Mouse (Mus musculus) heart, postnatal 4 days (tissue): ENCODE measurements at regions not wholly inside any gene's neighbourhood (a gene's known extent, or its start where the extent isn't known, plus 50 kb on each side); places are given as distances from the start of the nearest gene placed in this dataset.

Experiments
- DNase-seq: peaks from one replicate; pipeline ENCODE4 v3.0.0; 2021

DNA sequence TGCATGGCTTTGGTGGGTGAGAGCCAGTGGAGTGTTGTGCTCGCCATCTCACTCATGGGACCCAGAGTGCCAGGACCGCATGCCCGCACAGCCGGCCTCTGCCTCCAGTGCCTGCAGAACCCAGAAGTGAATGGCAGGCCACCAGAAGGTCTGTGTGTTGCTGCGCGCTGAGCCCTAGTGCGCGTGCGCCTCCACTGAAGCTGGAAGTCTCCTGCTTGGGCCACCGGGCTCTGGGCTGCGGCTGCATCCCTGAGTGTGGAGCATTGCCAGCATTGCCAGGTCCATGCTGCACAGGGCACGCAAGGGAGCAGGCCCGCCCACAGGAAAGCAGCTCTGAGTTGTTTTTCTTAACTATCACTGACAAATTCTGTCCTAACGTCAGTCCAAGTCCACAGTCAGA, 785.7 kb downstream of the Gm6760 start:
- no peak for DNase-seq

GRCm38 (mm10) chrX:63365666-63366065, 786.3 kb downstream of the Gm6760 start:
- peak; percentile 62 for DNase-seq

GRCm38 (mm10) chrX:63355035-63355434, 797.0 kb downstream of the Gm6760 start:
- no peak for DNase-seq
